Mouse (Mus musculus): Measurements from ENCODE around the gene Dab1. TPM values are rescaled to one million over a fixed set of nuclear protein-coding genes. Genes with fewer than 3 reads are reported as not detected.

The Dab1 gene
- polyA plus RNA-seq, 1 experiment from 2014 or later: 55.4 TPM

DNA sequence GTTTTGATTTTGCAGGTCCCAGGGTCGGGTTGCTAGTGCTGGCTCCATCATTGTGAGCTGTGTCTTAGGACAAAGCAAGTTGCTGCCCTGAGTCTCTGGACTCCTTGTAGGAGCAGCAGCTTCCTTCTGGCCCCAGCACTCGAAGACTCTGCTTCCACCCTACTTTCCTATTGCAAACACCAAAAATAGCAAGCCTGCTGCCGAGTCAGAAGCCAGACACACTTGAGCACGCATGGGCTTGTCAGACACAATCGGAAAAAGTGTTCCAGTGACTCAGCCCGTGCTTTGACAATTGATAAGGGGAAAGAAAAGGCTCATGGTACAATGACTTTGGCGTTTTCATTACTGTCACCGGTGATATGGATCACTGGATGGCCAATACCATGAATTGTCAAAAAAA is 1110.0 kb downstream of the Dab1 start:
- no peak for ATAC-seq (ENCODE audit: low FRiP score)
- Histone ChIP-seq H3K4me3 (ENCODE audit: low read depth, low read length) (no peak overlapping the region), H3K9ac (ENCODE audit: low read depth, low read length) (no peak overlapping the region), H3K36me3 (ENCODE audit: control insufficient read depth, insufficient read depth, low read length) (no peaks in the 10 kb centered on the region), H3K4me1 (replicated peaks; ENCODE audit: control insufficient read depth, insufficient read depth, low read length) (no peaks in the 10 kb centered on the region), H3K9me3 (ENCODE audit: control insufficient read depth, low read length) (no peaks in the 10 kb centered on the region), H3K4me2 (replicated peaks; ENCODE audit: low read depth, low read length) (no peak overlapping the region), H3K27me3 (ENCODE audit: control insufficient read depth, insufficient read depth, low read length) (no peaks in the 10 kb centered on the region), H3K27ac (ENCODE audit: low read depth, low read length) (no peak overlapping the region)
- DNase-seq (ENCODE audit: low spot score): no peak
- WGBS: 74% methylated on average over 8 of the region's 8 CpGs

DNA sequence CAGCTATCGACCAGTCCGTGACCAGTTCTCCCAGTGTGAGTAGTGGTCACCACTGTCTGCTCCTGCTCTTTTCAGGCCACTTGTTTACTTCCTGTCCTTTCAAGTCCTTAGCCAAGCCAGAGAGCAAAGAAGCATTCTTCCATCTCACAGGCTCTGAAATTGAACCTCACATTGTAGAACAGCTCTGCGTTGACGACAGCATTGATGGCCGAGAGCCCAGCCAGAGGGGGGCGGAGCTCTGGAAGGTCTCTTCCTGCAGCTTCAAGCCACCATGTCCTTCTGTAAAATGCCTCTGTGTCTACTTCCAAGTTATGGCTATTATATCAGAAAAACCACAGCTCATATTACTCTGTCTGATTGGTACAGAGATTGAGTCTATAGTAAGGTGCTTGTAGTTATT is 1127.3 kb downstream of the Dab1 start:
- H3K4me3 ChIP-seq (ENCODE audit: low read depth, low read length): no peak overlapping the region
- WGBS: 88% methylated on average over 6 of the region's 6 CpGs
- H3K36me3 ChIP-seq (ENCODE audit: control insufficient read depth, insufficient read depth, low read length): no peaks in the 10 kb centered on the region
- H3K4me2 ChIP-seq (replicated peaks; ENCODE audit: low read depth, low read length): no peak overlapping the region
- no peak overlapping the region for H3K27ac ChIP-seq (ENCODE audit: low read depth, low read length)
- DNase-seq (ENCODE audit: low spot score) (no peak), ATAC-seq (ENCODE audit: low FRiP score) (no peak)
- H3K9me3 ChIP-seq (ENCODE audit: control insufficient read depth, low read length): no peaks in the 10 kb centered on the region
- no peaks in the 10 kb centered on the region for H3K27me3 ChIP-seq (ENCODE audit: control insufficient read depth, insufficient read depth, low read length)
- no peaks in the 10 kb centered on the region for H3K4me1 ChIP-seq (replicated peaks; ENCODE audit: control insufficient read depth, insufficient read depth, low read length)
- H3K9ac ChIP-seq (ENCODE audit: low read depth, low read length): no peak overlapping the region

- no peaks in the 10 kb centered on the region for H3K4me1 ChIP-seq (replicated peaks; ENCODE audit: control insufficient read depth, insufficient read depth, low read length)
- H3K27ac ChIP-seq (ENCODE audit: low read depth, low read length): no peak overlapping the region
- no peaks in the 10 kb centered on the region for H3K9me3 ChIP-seq (ENCODE audit: control insufficient read depth, low read length)
- H3K9ac ChIP-seq (ENCODE audit: low read depth, low read length): no peak overlapping the region
- 78% methylated on average over 3 of the region's 3 CpGs for WGBS
- no peaks in the 10 kb centered on the region for H3K36me3 ChIP-seq (ENCODE audit: control insufficient read depth, insufficient read depth, low read length)
- H3K27me3 ChIP-seq (ENCODE audit: control insufficient read depth, insufficient read depth, low read length): no peaks in the 10 kb centered on the region
- ATAC-seq (ENCODE audit: low FRiP score) (no peak), DNase-seq (ENCODE audit: low spot score) (no peak)
- no peak overlapping the region for H3K4me2 ChIP-seq (replicated peaks; ENCODE audit: low read depth, low read length)
- no peak overlapping the region for H3K4me3 ChIP-seq (ENCODE audit: low read depth, low read length)
These were observed 1134.9 kb downstream of the Dab1 start for GRCm38 (mm10) chr4:104754090-104754489.

DNA sequence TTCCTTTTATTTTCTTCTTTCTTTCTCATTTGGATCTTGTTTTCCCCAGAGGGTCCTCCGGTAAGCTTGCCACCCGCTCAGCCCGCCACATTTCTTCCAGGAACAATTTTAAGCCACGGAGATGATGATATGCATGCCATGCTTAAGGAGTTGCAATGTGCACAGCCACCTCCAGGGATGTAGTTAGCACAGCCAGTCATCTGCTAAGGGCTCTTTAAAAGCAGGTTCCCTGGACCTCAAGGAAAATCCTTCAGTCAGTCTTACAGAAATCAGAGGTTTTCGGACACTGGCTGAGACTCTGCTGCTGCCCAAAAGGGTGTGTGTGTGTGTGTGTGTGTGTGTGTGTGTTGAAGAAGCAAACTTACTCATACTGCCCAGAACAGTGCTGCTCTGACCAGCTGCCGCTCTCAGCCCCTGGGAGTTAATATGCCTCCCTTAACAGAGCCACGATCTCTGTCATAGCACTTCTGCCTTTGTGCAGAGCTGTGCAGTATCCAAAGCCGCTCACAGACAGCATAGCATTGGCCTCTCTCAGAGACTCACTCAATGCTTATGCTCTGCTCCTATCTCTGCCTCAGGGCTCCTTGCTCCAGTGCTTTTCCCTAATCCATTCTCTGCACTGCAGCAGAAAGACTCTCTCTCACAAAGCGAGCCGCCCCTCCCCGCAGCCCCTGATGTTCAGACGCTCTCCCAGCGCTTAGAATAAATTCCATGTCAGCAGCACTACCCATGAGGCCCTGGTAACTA is 1141.9 kb downstream of the Dab1 start:
- Histone ChIP-seq H3K4me1 (replicated peaks; ENCODE audit: control insufficient read depth, insufficient read depth, low read length) (no peaks in the 10 kb centered on the region), H3K9ac (ENCODE audit: low read depth, low read length) (no peak overlapping the region), H3K4me2 (replicated peaks; ENCODE audit: low read depth, low read length) (no peak overlapping the region), H3K27me3 (ENCODE audit: control insufficient read depth, insufficient read depth, low read length) (no peaks in the 10 kb centered on the region), H3K9me3 (ENCODE audit: control insufficient read depth, low read length) (no peaks in the 10 kb centered on the region), H3K36me3 (ENCODE audit: control insufficient read depth, insufficient read depth, low read length) (no peaks in the 10 kb centered on the region), H3K4me3 (ENCODE audit: low read depth, low read length) (no peak overlapping the region), H3K27ac (ENCODE audit: low read depth, low read length) (peak overlapping the region; percentile 58)
- peak; percentile 78 for ATAC-seq (ENCODE audit: low FRiP score)
- WGBS: 65% methylated on average over 13 of the region's 13 CpGs
- peak; percentile 41 for DNase-seq (ENCODE audit: low spot score)

DNA sequence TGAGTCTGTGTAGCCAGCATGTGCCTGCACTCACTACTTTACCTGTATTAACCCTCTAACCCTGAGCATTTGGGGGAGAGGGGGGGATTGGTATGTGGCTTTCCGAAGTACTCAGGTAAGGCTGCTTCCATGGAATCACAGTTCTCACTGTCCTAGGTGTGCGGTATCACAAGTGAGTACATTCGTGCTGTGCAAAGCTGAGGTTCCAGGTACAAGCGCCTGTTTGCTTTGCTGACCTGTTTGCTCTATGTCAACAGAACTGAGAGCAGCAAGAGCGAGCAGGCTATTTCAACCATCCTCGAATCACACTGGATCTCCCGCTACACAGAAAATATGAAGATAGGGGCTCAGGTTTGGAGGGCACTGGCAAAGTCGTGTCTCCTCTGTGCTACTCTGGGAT is 1146.9 kb downstream of the Dab1 start, which contains the start of gene C8b:
Gene C8b (plus strand): TSS at position 253 of the 400 bp plus-strand sequence.
- no peak within 1 kb of the TSS for H3K27ac ChIP-seq (ENCODE audit: low read depth, low read length)

GRCm38 (mm10) chr4:104768190-104768589 is 1149.0 kb downstream of the Dab1 start:
- no peak overlapping the region for H3K27ac ChIP-seq (ENCODE audit: low read depth, low read length)
- 85% methylated on average over 4 of the region's 4 CpGs for WGBS
- no peaks in the 10 kb centered on the region for H3K9me3 ChIP-seq (ENCODE audit: control insufficient read depth, low read length)
- no peaks in the 10 kb centered on the region for H3K36me3 ChIP-seq (ENCODE audit: control insufficient read depth, insufficient read depth, low read length)
- H3K9ac ChIP-seq (ENCODE audit: low read depth, low read length): no peak overlapping the region
- no peak for ATAC-seq (ENCODE audit: low FRiP score)
- no peak for DNase-seq (ENCODE audit: low spot score)
- no peaks in the 10 kb centered on the region for H3K4me1 ChIP-seq (replicated peaks; ENCODE audit: control insufficient read depth, insufficient read depth, low read length)
- no peaks in the 10 kb centered on the region for H3K27me3 ChIP-seq (ENCODE audit: control insufficient read depth, insufficient read depth, low read length)
- no peak overlapping the region for H3K4me3 ChIP-seq (ENCODE audit: low read depth, low read length)
- no peak overlapping the region for H3K4me2 ChIP-seq (replicated peaks; ENCODE audit: low read depth, low read length)

More for the DNA sequence above, 1146.9 kb downstream of the Dab1 start, which contains the start of gene C8b:
- Histone ChIP-seq H3K4me2 (replicated peaks; ENCODE audit: low read depth, low read length) (no peak within 1 kb of the TSS), H3K9ac (ENCODE audit: low read depth, low read length) (no peak within 1 kb of the TSS), H3K4me3 (ENCODE audit: low read depth, low read length) (no peak within 1 kb of the TSS), H3K36me3 (ENCODE audit: control insufficient read depth, insufficient read depth, low read length) (no peaks in the 10 kb centered on the region), H3K4me1 (replicated peaks; ENCODE audit: control insufficient read depth, insufficient read depth, low read length) (no peaks in the 10 kb centered on the region), H3K9me3 (ENCODE audit: control insufficient read depth, low read length) (no peaks in the 10 kb centered on the region), H3K27me3 (ENCODE audit: control insufficient read depth, insufficient read depth, low read length) (no peaks in the 10 kb centered on the region)
- no peak for DNase-seq (ENCODE audit: low spot score)
- 91% methylated on average over 8 of the region's 8 CpGs for WGBS
- ATAC-seq (ENCODE audit: low FRiP score): no peak

DNA sequence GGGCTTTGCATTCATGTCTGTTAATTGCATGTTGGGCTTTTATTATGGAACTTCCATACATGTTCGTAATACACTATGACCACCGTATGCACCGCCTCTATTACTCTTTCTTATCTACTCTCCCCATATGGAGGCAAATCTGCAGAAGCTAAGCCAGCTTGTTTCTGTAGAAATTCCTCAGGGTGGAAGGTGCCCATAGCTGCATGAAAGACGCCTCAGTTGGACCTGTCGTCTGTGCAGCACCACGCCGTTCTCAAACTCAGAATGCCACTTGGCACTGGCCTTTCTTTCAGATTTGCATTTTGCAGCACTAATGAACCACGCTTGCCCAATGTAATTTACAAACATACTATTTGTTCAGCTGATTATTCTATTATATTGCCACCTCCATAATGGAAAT is 1150.4 kb downstream of the Dab1 start:
- DNase-seq (ENCODE audit: low spot score) (no peak), ATAC-seq (ENCODE audit: low FRiP score) (no peak)
- H3K36me3 ChIP-seq (ENCODE audit: control insufficient read depth, insufficient read depth, low read length): no peaks in the 10 kb centered on the region
- no peak overlapping the region for H3K4me3 ChIP-seq (ENCODE audit: low read depth, low read length)
- 90% methylated on average over 8 of the region's 8 CpGs for WGBS
- no peaks in the 10 kb centered on the region for H3K27me3 ChIP-seq (ENCODE audit: control insufficient read depth, insufficient read depth, low read length)
- H3K4me1 ChIP-seq (replicated peaks; ENCODE audit: control insufficient read depth, insufficient read depth, low read length): no peaks in the 10 kb centered on the region
- no peak overlapping the region for H3K4me2 ChIP-seq (replicated peaks; ENCODE audit: low read depth, low read length)
- H3K9ac ChIP-seq (ENCODE audit: low read depth, low read length): no peak overlapping the region
- H3K27ac ChIP-seq (ENCODE audit: low read depth, low read length): no peak overlapping the region
- no peaks in the 10 kb centered on the region for H3K9me3 ChIP-seq (ENCODE audit: control insufficient read depth, low read length)

DNA sequence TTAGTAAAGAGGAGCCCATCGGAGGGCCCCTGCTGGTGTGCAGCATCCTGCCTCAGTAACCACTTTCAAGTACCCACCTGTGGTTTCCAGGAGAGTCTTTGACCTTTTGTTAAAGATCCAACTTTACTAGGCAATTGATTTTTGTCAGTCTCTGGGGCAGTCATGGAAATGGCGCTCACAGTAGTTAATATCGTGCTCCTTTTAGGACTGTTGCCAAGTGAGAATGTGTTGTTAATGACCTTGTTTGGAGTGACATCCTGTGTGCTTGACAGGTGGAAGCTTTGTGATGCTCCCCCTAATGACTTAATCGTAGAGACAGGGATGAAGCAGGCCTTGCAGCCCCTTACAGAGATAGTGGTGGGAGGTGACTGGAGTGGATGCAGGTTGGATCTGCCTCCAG is 1151.2 kb downstream of the Dab1 start:
- Histone ChIP-seq H3K9ac (ENCODE audit: low read depth, low read length) (no peak overlapping the region), H3K4me1 (replicated peaks; ENCODE audit: control insufficient read depth, insufficient read depth, low read length) (no peaks in the 10 kb centered on the region), H3K9me3 (ENCODE audit: control insufficient read depth, low read length) (no peaks in the 10 kb centered on the region), H3K36me3 (ENCODE audit: control insufficient read depth, insufficient read depth, low read length) (no peaks in the 10 kb centered on the region), H3K4me3 (ENCODE audit: low read depth, low read length) (no peak overlapping the region), H3K27me3 (ENCODE audit: control insufficient read depth, insufficient read depth, low read length) (no peaks in the 10 kb centered on the region), H3K4me2 (replicated peaks; ENCODE audit: low read depth, low read length) (no peak overlapping the region), H3K27ac (ENCODE audit: low read depth, low read length) (no peak overlapping the region)
- WGBS: 77% methylated on average over 4 of the region's 4 CpGs
- ATAC-seq (ENCODE audit: low FRiP score) (no peak), DNase-seq (ENCODE audit: low spot score) (no peak)

- no peak overlapping the region for H3K4me2 ChIP-seq (replicated peaks; ENCODE audit: low read depth, low read length)
- H3K9me3 ChIP-seq (ENCODE audit: control insufficient read depth, low read length): no peaks in the 10 kb centered on the region
- H3K9ac ChIP-seq (ENCODE audit: low read depth, low read length): no peak overlapping the region
- H3K27ac ChIP-seq (ENCODE audit: low read depth, low read length): no peak overlapping the region
- ATAC-seq (ENCODE audit: low FRiP score) (no peak), DNase-seq (ENCODE audit: low spot score) (no peak)
- no peak overlapping the region for H3K4me3 ChIP-seq (ENCODE audit: low read depth, low read length)
- no peaks in the 10 kb centered on the region for H3K4me1 ChIP-seq (replicated peaks; ENCODE audit: control insufficient read depth, insufficient read depth, low read length)
- no peaks in the 10 kb centered on the region for H3K36me3 ChIP-seq (ENCODE audit: control insufficient read depth, insufficient read depth, low read length)
- H3K27me3 ChIP-seq (ENCODE audit: control insufficient read depth, insufficient read depth, low read length): no peaks in the 10 kb centered on the region
- WGBS: 82% methylated on average over 3 of the region's 3 CpGs
These were observed 1156.4 kb downstream of the Dab1 start for GRCm38 (mm10) chr4:104775601-104776000.

All from hindbrain, embryonic 11.5 days (tissue).